ENCODE assay signal across 19 mouse cellular contexts in the genomic region with DNA sequence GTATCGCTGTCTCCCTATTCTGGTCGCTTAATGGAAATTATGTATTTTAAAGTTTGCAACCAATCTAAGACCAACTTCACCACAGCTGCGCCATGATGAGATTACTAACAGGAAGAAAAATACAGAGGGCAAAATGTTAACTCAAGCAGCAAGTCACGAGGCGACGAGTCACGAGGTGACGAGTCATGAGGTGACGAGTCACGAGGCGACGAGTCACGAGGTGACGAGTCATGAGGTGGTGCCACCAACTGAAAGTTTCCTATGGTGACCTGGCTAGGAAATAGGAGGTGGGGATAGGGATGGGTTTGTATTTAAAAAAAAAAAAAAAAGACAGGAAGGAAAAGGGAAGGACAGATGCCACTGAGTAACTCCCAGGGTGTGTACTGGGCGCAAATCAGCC. TPM values are rescaled to one million over a fixed set of nuclear protein-coding genes. Genes with fewer than 3 reads are reported as not detected.
DNase-seq lines count a peak whose midpoint lies in the region; TF ChIP-seq lines count a peak whose summit lies in the region.
"Had no signal": no experiment of that assay in that cellular context is flagged by ENCODE, and none has a peak within 500 bp of the region (broad histone marks: within the 10 kb centered on the region; RNA-seq: fewer than 3 reads in every experiment).

No protein-coding gene starts in this region.

- TF ChIP-seq POLR2A in CH12.LX (IDR thresholded peaks at IDR 0.05; ENCODE audit: low read depth, low read length) = no peak

- DNase-seq in adrenal gland, postnatal 14 days = peak; percentile 7
- no peak for DNase-seq in adrenal gland, adult (ENCODE audit: inconsistent age in 2 of 2, low spot score in 1 of 2)
- DNase-seq in CH12.LX (ENCODE audit: extremely low read depth) (peak; percentile 72), R1 (ENCODE audit: low read depth, low spot score) (peak; percentile 46)
- peak; percentile 13 for DNase-seq in c-Kit-positive CD71-positive TER-119-positive erythroid progenitor cells, embryonic 14.5 days (ENCODE audit: low spot score)
- no peak for DNase-seq in right cerebral cortex, postnatal 10 days (ENCODE audit: low spot score in 2 of 2)
- no peak for DNase-seq in layer of hippocampus, adult 9-10 months (ENCODE audit: low spot score)
- DNase-seq in kidney, postnatal 25 days = no peak
- DNase-seq: cerebellum, adult 2 months; gastrocnemius, postnatal 25 days; kidney, adult 9 months; kidney, postnatal 4 days; layer of hippocampus, postnatal 36 days; lung, embryonic 14.5 days; lung, postnatal 4 days; right cerebral cortex, postnatal 4 days; thymus, adult 2 months had no signal

- 0 out of 4 replicates have a peak, but pooled peaks cover 0 to 5% of the 10 kb centered on the region in 2 experiments for H3K4me1 ChIP-seq in CH12.LX (ENCODE audit: control insufficient read depth in 1 of 2, insufficient read depth in 2 of 2)
- H3K4me1 ChIP-seq: embryonic facial prominence, embryonic 12.5 days had no signal

- no peaks in the 10 kb centered on the region for H3K79me2 ChIP-seq in CH12.LX (replicated peaks; ENCODE audit: control insufficient read depth, extremely low read depth, insufficient read depth, poor library complexity, severe bottlenecking)

- no peak overlapping the region for H3K27ac ChIP-seq in CH12.LX (ENCODE audit: insufficient read depth, low read depth)
- H3K27ac ChIP-seq: embryonic facial prominence, embryonic 12.5 days had no signal

- dilution Hi-C loops in CH12.LX (cut with MboI; ENCODE audit: extremely low pct_ligation_motif_present, extremely low pct_unique_long_range_greater_than_20kb, low sequenced_read_pairs) = no loop called here

- no peaks in the 10 kb centered on the region for H3K9me3 ChIP-seq in CH12.LX (replicated peaks; ENCODE audit: low read length)
- H3K9me3 ChIP-seq: embryonic facial prominence, embryonic 12.5 days had no signal

- H3K36me3 ChIP-seq in CH12.LX (replicated peaks in 1 of 2; ENCODE audit: control insufficient read depth in 1 of 2, insufficient read depth in 1 of 2, low read length in 1 of 2) = no peaks in the 10 kb centered on the region

- no peak for TF ChIP-seq RAD21 in CH12.LX (IDR thresholded peaks at IDR 0.05; ENCODE audit: low read depth, low read length)

- H3K27me3 ChIP-seq in CH12.LX (replicated peaks) = no peaks in the 10 kb centered on the region
- H3K27me3 ChIP-seq: embryonic facial prominence, embryonic 12.5 days had no signal

- in situ Hi-C loops in CH12.LX (cut with MboI; ENCODE audit: low pct_ligation_motif_present, low pct_unique_long_range_greater_than_20kb, low sequenced_read_pairs) = no loop called here

- H3K4me3 ChIP-seq in CH12.LX (replicated peaks in 1 of 3; ENCODE audit: low read depth in 2 of 3, low read length in 2 of 3, poor library complexity in 1 of 3) = no peak overlapping the region
- H3K4me3 ChIP-seq: embryonic facial prominence, embryonic 12.5 days had no signal

- peak; percentile 33; the same call in 1 of the 2 replicates for TF ChIP-seq EP300 in CH12.LX (IDR thresholded peaks at IDR 0.05; ENCODE audit: low read length)

- no peak overlapping the region for H3K9ac ChIP-seq in CH12.LX (ENCODE audit: insufficient read depth, low read depth)
- H3K9ac ChIP-seq: embryonic facial prominence, embryonic 12.5 days; lung, embryonic 14.5 days had no signal

- no peak for TF ChIP-seq CTCF in CH12.LX (conservative IDR thresholded peaks at IDR 0.05 in 1 of 2, IDR thresholded peaks at IDR 0.05 in 1 of 2; ENCODE audit: low read depth in 2 of 2, low read length in 2 of 2)

- no peak overlapping the region for H3K4me2 ChIP-seq in CH12.LX (ENCODE audit: insufficient read depth, low read depth, poor library complexity, severe bottlenecking)
- H3K4me2 ChIP-seq: embryonic facial prominence, embryonic 12.5 days; lung, embryonic 14.5 days; midbrain, embryonic 11.5 days had no signal

TF ChIP-seq in CH12.LX, 34 proteins besides CTCF, POLR2A, EP300 and RAD21:
- TF ChIP-seq BHLHE40 (IDR thresholded peaks at IDR 0.05; ENCODE audit: low read depth, low read length) (peak; percentile 77), PAX5 (IDR thresholded peaks at IDR 0.05; ENCODE audit: low read length) (no peak), USF2 (conservative IDR thresholded peaks at IDR 0.05; ENCODE audit: low read depth, low read length) (no peak), ZC3H11A (IDR thresholded peaks at IDR 0.05; ENCODE audit: low read depth, low read length) (no peak), POLR2AphosphoS2 (IDR thresholded peaks at IDR 0.05; ENCODE audit: low read depth, low read length) (no peak), MYC (IDR thresholded peaks at IDR 0.05; ENCODE audit: low read depth, low read length) (no peak), GABPA (IDR thresholded peaks at IDR 0.05; ENCODE audit: insufficient replicate concordance, low read depth, low read length) (no peak), NELFE (IDR thresholded peaks at IDR 0.05; ENCODE audit: low read depth, low read length) (no peak), JUND (conservative IDR thresholded peaks at IDR 0.05; ENCODE audit: low read depth, low read length) (peak; percentile 34; the same call in 1 of the 2 replicates), MAX (IDR thresholded peaks at IDR 0.05; ENCODE audit: low read length) (peak; percentile 49; the same call in 1 of the 2 replicates), ZMIZ1 (IDR thresholded peaks at IDR 0.05; ENCODE audit: low read depth, low read length) (no peak), MXI1 (IDR thresholded peaks at IDR 0.05; ENCODE audit: low read depth, low read length) (no peak), CHD1 (IDR thresholded peaks at IDR 0.05; ENCODE audit: low read depth, low read length) (no peak), ZNF384 (IDR thresholded peaks at IDR 0.05; ENCODE audit: low read depth, low read length) (0 out of 2 replicates have a peak, but pooled peaks have one; percentile 14), IRF4 (IDR thresholded peaks at IDR 0.05; ENCODE audit: low read depth, low read length) (no peak), ETS1 (conservative IDR thresholded peaks at IDR 0.05; ENCODE audit: low read depth, low read length) (peak; percentile 41), USF1 (IDR thresholded peaks at IDR 0.05; ENCODE audit: low read depth, low read length) (no peak), SIN3A (IDR thresholded peaks at IDR 0.05; ENCODE audit: low read length) (no peak), MAFK (IDR thresholded peaks at IDR 0.05; ENCODE audit: insufficient replicate concordance, low read length) (no peak), ZKSCAN1 (IDR thresholded peaks at IDR 0.05; ENCODE audit: borderline replicate concordance, low read depth, low read length) (no peak)

RNA-seq across cellular contexts. Expression of gene Neo1, which starts 57.2 kb away (rescaled TPM):
- 49.3 and 55.0 TPM in 2 replicates for total RNA-seq in adrenal gland, postnatal 14 days (2021)
- total RNA-seq in CH12.LX (2012; rRNA removed) (0.76 and 0.85 TPM in 2 replicates), CH12.LX (2014; rRNA removed) (1.4 and 1.5 TPM in 2 replicates)
- 1.5 and 2.1 TPM in 2 replicates for polyA plus RNA-seq in CH12.LX (2012; ENCODE audit: insufficient read length, low read depth)

Comparison
In these comparisons a context has a peak if more than half of its experiments do, and no peak if none do; other contexts are left out.
1. DNase-seq: peak in adrenal gland, postnatal 14 days (single experiment), CH12.LX (single experiment), R1 (single experiment) and c-Kit-positive CD71-positive TER-119-positive erythroid progenitor cells, embryonic 14.5 days (single experiment); none in adrenal gland, adult (0 of 2), right cerebral cortex, postnatal 10 days (0 of 2), layer of hippocampus, adult 9-10 months (single experiment) and kidney, postnatal 25 days (0 of 2).
2. RNA of gene Neo1, which starts 57.2 kb away (total RNA-seq): 49.3 to 55.0 TPM in adrenal gland, postnatal 14 days; 0.76 to 1.5 TPM in CH12.LX; every median in the first group is over 10 times any median in the second.